Comparison of ENCODE assay signal across 11 mouse cellular contexts in genomic region chr2:13396124-13396540, GRCm38 (mm10).
A peak's percentile ranks its signal among the peaks of the same experiment; 100 is the strongest.
DNase-seq lines count a peak whose midpoint lies in the region; ATAC-seq and TF ChIP-seq lines count a peak whose summit lies in the region.
"Had no signal": no experiment of that assay in that cellular context is flagged by ENCODE, and none has a peak within 500 bp of the region (broad histone marks: within the 10 kb centered on the region; RNA-seq: fewer than 3 reads in every experiment).

No protein-coding gene starts in this region.

- no peak overlapping the region for H3K27ac ChIP-seq in hindbrain, postnatal 0 days
- H3K27ac ChIP-seq in hindbrain, embryonic 16.5 days (ENCODE audit: low read depth, low read length) = no peak overlapping the region; the same call in 1 of the 2 replicates
- H3K27ac ChIP-seq in brown adipose tissue, adult 24 weeks (replicated peaks; ENCODE audit: low read depth, low read length) = peak overlapping the region; percentile 82
- H3K27ac ChIP-seq in limb, embryonic 14.5 days (replicated peaks; ENCODE audit: low read depth, low read length) = peak overlapping the region; percentile 58; the same call in 1 of the 2 replicates

- no peak overlapping the region for H3K4me3 ChIP-seq in hindbrain, postnatal 0 days (ENCODE audit: low read length)
- no peak overlapping the region for H3K4me3 ChIP-seq in hindbrain, embryonic 16.5 days (ENCODE audit: low read length)
- no peak overlapping the region for H3K4me3 ChIP-seq in brown adipose tissue, adult 24 weeks (ENCODE audit: insufficient read depth, low read depth, low read length)
- no peak overlapping the region for H3K4me3 ChIP-seq in limb, embryonic 14.5 days (replicated peaks; ENCODE audit: low read length)

- peak; percentile 60 for DNase-seq in hindbrain, postnatal 0 days (ENCODE audit: low spot score)
- DNase-seq in Muller cell, postnatal 12 days (ENCODE audit: inconsistent ontology term) = peak; percentile 88
- peak; percentile 76 for DNase-seq in limb, embryonic 14.5 days (ENCODE audit: low spot score)
- no peak for DNase-seq in layer of hippocampus, adult 18-20 months (ENCODE audit: low spot score in 2 of 2)
- DNase-seq in cerebellum, postnatal 14 days = no peak
- DNase-seq: adrenal gland, postnatal 14 days; cerebellum, postnatal 25 days; liver; thymus, postnatal 25 days had no signal

- H3K27me3 ChIP-seq in hindbrain, postnatal 0 days (ENCODE audit: insufficient read depth, low read length) = no peaks in the 10 kb centered on the region
- no peaks in the 10 kb centered on the region for H3K27me3 ChIP-seq in hindbrain, embryonic 16.5 days (replicated peaks; ENCODE audit: control insufficient read depth, insufficient read depth, low read length)
- H3K27me3 ChIP-seq in limb, embryonic 14.5 days (ENCODE audit: control insufficient read depth, insufficient read depth, low read length) = no peaks in the 10 kb centered on the region

- TF ChIP-seq CTCF in hindbrain, postnatal 0 days (IDR thresholded peaks at IDR 0.05; ENCODE audit: low read depth) = no peak

- no peak for TF ChIP-seq POLR2A in limb, embryonic 14.5 days (IDR thresholded peaks at IDR 0.05; ENCODE audit: borderline replicate concordance, extremely low read depth, insufficient read depth, insufficient read length)

- H3K9me3 ChIP-seq in hindbrain, postnatal 0 days (ENCODE audit: low read length) = no peaks in the 10 kb centered on the region
- no peaks in the 10 kb centered on the region for H3K9me3 ChIP-seq in hindbrain, embryonic 16.5 days (ENCODE audit: control insufficient read depth, low read length)
- H3K9me3 ChIP-seq in limb, embryonic 14.5 days (ENCODE audit: control insufficient read depth, low read length) = no peaks in the 10 kb centered on the region

- WGBS in hindbrain, postnatal 0 days = 24% methylated on average over 3 of the region's 3 CpGs
- WGBS in hindbrain, embryonic 16.5 days = 24% methylated on average over 3 of the region's 3 CpGs
- WGBS in limb, embryonic 14.5 days = 49% methylated on average over 3 of the region's 3 CpGs

- 0 out of 2 replicates have a peak, but pooled peaks cover 5% of the 10 kb centered on the region for H3K4me1 ChIP-seq in hindbrain, postnatal 0 days (ENCODE audit: insufficient read depth, low read length)
- peaks cover 10% of the 10 kb centered on the region for H3K4me1 ChIP-seq in hindbrain, embryonic 16.5 days (ENCODE audit: control insufficient read depth, insufficient read depth, low read depth, low read length)
- peaks cover 19% of the 10 kb centered on the region for H3K4me1 ChIP-seq in brown adipose tissue, adult 24 weeks (ENCODE audit: control insufficient read depth, insufficient read depth, insufficient read length, low read length)
- peaks cover 12% of the 10 kb centered on the region for H3K4me1 ChIP-seq in limb, embryonic 14.5 days (ENCODE audit: control insufficient read depth, insufficient read depth, low read length)

- H3K4me2 ChIP-seq in hindbrain, postnatal 0 days (ENCODE audit: low read depth, low read length) = no peak overlapping the region
- H3K4me2 ChIP-seq in hindbrain, embryonic 16.5 days (ENCODE audit: low read length) = no peak overlapping the region
- H3K4me2 ChIP-seq in limb, embryonic 14.5 days (replicated peaks; ENCODE audit: low read depth, low read length, severe bottlenecking) = no peak overlapping the region

- no peak overlapping the region for H3K9ac ChIP-seq in hindbrain, postnatal 0 days (replicated peaks; ENCODE audit: low read length)
- no peak overlapping the region for H3K9ac ChIP-seq in hindbrain, embryonic 16.5 days (ENCODE audit: low read depth, low read length)
- no peak overlapping the region for H3K9ac ChIP-seq in limb, embryonic 14.5 days (ENCODE audit: low read depth, low read length, severe bottlenecking)

- ATAC-seq in hindbrain, postnatal 0 days = no peak
- ATAC-seq in hindbrain, embryonic 16.5 days = no peak
- peak; percentile 69 for ATAC-seq in limb, embryonic 14.5 days (ENCODE audit: low FRiP score, low read depth)

- no peaks in the 10 kb centered on the region for H3K36me3 ChIP-seq in hindbrain, postnatal 0 days (ENCODE audit: insufficient read depth, low read length)
- H3K36me3 ChIP-seq in hindbrain, embryonic 16.5 days (ENCODE audit: control insufficient read depth, insufficient read depth, low read length) = no peaks in the 10 kb centered on the region
- no peaks in the 10 kb centered on the region for H3K36me3 ChIP-seq in limb, embryonic 14.5 days (ENCODE audit: control insufficient read depth, insufficient read depth, low read length)

Comparison
In these comparisons a context has a peak if more than half of its experiments do, and no peak if none do; other contexts are left out.
1. DNase-seq: peak in hindbrain, postnatal 0 days (single experiment), Muller cell, postnatal 12 days (single experiment) and limb, embryonic 14.5 days (single experiment); none in layer of hippocampus, adult 18-20 months (0 of 2) and cerebellum, postnatal 14 days (0 of 2).
2. H3K27ac ChIP-seq: peak in brown adipose tissue, adult 24 weeks (single experiment) and limb, embryonic 14.5 days (single experiment); none in hindbrain, postnatal 0 days (single experiment) and hindbrain, embryonic 16.5 days (single experiment).